Mouse (Mus musculus) embryonic fibroblast, embryonic 13.5 days (primary cell): ENCODE measurements around the gene Leng9.

Experiments used
- CTCF ChIP-seq: IDR thresholded peaks from 2 replicates; pipeline ENCODE4 v1.5.1; 2011; ENCODE audit warnings: mild to moderate bottlenecking, control low read depth, low read length, moderate library complexity, borderline replicate concordance; ENCODE audit not compliant: insufficient read depth
- POLR2A ChIP-seq: IDR thresholded peaks from 2 replicates; pipeline ENCODE4 v1.6.1; 2011; ENCODE audit warnings: low read depth, mild to moderate bottlenecking, control low read depth, low read length, moderate library complexity

- no peak for TF ChIP-seq POLR2A
- no peak for TF ChIP-seq CTCF
These were observed 51.9 kb downstream of the Leng9 start for GRCm38 (mm10) chr7:4098301-4098700.
